Mouse (Mus musculus) CD4-positive, CD25-positive, alpha-beta regulatory T cell (primary cell): ENCODE measurements around the gene Gm5447. TPM values are rescaled to one million over a fixed set of nuclear protein-coding genes. Genes with fewer than 3 reads are reported as not detected.

Source experiments
- polyA plus RNA-seq: library from polyadenylated mRNA; unstranded; fragments of 100-300 nt; shearing (Covaris generic); gene quantifications from one replicate; pipeline ENCODE4 v1.2.1, GENCODE M21; 2017

The Gm5447 gene
- 0.10 TPM for polyA plus RNA-seq

DNA sequence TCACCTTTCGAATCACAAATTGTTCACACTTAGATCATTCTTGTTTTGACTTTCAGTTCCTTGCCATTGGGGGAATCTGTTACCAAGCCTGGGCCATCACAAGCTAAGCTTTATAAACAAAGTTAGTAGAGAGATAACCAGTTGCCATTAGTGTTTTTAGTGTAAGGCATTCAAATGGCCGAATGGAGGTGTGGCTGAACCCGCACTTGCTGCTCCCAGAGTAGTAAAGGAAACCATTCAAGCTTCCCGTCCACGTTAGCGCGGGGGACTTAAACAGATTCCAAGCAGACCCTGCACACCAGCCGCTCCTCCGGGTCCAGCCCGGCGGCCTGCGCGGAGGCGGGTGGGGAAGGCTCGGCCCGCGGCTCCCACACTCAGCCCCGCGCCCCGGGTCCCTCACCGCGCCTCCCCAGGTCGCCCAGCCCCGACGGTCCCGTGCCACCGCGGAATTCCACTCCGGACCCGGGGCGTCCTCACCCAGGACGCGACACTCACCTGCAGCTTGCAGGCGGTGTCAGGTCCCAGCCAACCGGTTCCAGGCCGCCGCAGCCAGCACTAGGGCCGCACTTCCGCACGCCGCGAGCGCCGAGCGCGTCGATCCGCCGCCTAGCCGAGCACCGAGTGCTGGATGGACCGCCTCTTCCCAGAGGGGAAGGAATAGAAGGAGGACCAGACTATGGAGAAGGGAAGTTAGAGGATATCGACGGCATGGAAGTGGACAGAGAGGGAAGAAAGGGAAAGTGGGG lies at the start of gene Gm5447, which contains the start of gene Exoc2:
Gm5447 (plus strand) TSS at position 704 of the 746 bp plus-strand sequence.
Exoc2 (minus strand) TSS at position 593 of the 746 bp plus-strand sequence.

GRCm38 (mm10) chr13:30947540-30947939 lies 26.5 kb upstream of the Gm5447 start, which contains the start of gene Hus1b:
Hus1b (minus strand) TSS chr13:30947759.

Other genes with a start within 250 kb of the Gm5447 start
- 18.9 TPM for gene Irf4, start 225.0 kb upstream of the Gm5447 start, polyA plus RNA-seq
- not detected for gene Hus1b, start 26.4 kb upstream of the Gm5447 start, polyA plus RNA-seq
- gene Exoc2, start 111 bp upstream of the Gm5447 start, polyA plus RNA-seq: 82.7 TPM